Mouse (Mus musculus): ENCODE results near the gene Abr. TPM values are rescaled to one million over a fixed set of nuclear protein-coding genes. Genes with fewer than 3 reads are reported as not detected.

Gene Abr
- polyA plus RNA-seq, 1 experiment from 2014 or later = 113 TPM

- Histone ChIP-seq H3K9ac (no peak overlapping the region), H3K9me3 (no peaks in the 10 kb centered on the region), H3K4me1 (replicated peaks) (peaks cover 37% of the 10 kb centered on the region), H3K4me2 (no peak overlapping the region), H3K4me3 (no peak overlapping the region), H3K36me3 (no peaks in the 10 kb centered on the region), H3K27ac (replicated peaks) (no peak overlapping the region), H3K27me3 (no peaks in the 10 kb centered on the region)
- ATAC-seq (ENCODE audit: low FRiP score, low read depth) = no peak
- 83% methylated on average over 4 of the region's 4 CpGs for WGBS
These were observed 96.3 kb downstream of the Abr start for GRCm38 (mm10) chr11:76525646-76526351.

- H3K36me3 ChIP-seq = no peaks in the 10 kb centered on the region
- WGBS = 12% methylated on average over 8 of the region's 8 CpGs
- H3K4me2 ChIP-seq = no peak overlapping the region
- H3K9ac ChIP-seq = no peak overlapping the region
- peaks cover 29% of the 10 kb centered on the region for H3K4me1 ChIP-seq (replicated peaks)
- no peaks in the 10 kb centered on the region for H3K27me3 ChIP-seq
- peak; percentile 53; the same call in 1 of the 2 replicates for ATAC-seq (ENCODE audit: low FRiP score, low read depth)
- no peak overlapping the region for H3K27ac ChIP-seq (replicated peaks)
- H3K9me3 ChIP-seq = no peaks in the 10 kb centered on the region
- H3K4me3 ChIP-seq = no peak overlapping the region
These were observed 97.2 kb downstream of the Abr start for GRCm38 (mm10) chr11:76524947-76525346.

GRCm38 (mm10) chr11:76523356-76523755, 98.8 kb downstream of the Abr start:
- Histone ChIP-seq H3K9ac (no peak overlapping the region), H3K9me3 (no peaks in the 10 kb centered on the region), H3K4me3 (no peak overlapping the region), H3K4me2 (no peak overlapping the region), H3K27ac (replicated peaks) (peak overlapping the region; percentile 44; the same call in 1 of the 2 replicates), H3K4me1 (replicated peaks) (peaks cover 21% of the 10 kb centered on the region), H3K36me3 (no peaks in the 10 kb centered on the region), H3K27me3 (no peaks in the 10 kb centered on the region)
- ATAC-seq (ENCODE audit: low FRiP score, low read depth) = peak; percentile 53; the same call in 1 of the 2 replicates
- WGBS = 5% methylated on average over 4 of the region's 4 CpGs

- ATAC-seq (ENCODE audit: low FRiP score, low read depth) = no peak
- Histone ChIP-seq H3K9ac (no peak overlapping the region), H3K27ac (replicated peaks) (no peak overlapping the region), H3K9me3 (no peaks in the 10 kb centered on the region), H3K4me1 (replicated peaks) (peaks cover 21% of the 10 kb centered on the region), H3K4me2 (no peak overlapping the region), H3K27me3 (no peaks in the 10 kb centered on the region), H3K36me3 (no peaks in the 10 kb centered on the region), H3K4me3 (no peak overlapping the region)
- WGBS = 92% methylated on average over 6 of the region's 6 CpGs
These were observed 101.2 kb downstream of the Abr start for GRCm38 (mm10) chr11:76520889-76521288.

GRCm38 (mm10) chr11:76518613-76519012, 103.5 kb downstream of the Abr start:
- ATAC-seq (ENCODE audit: low FRiP score, low read depth) = no peak
- 90% methylated on average over 5 of the region's 5 CpGs for WGBS

GRCm38 (mm10) chr11:76518125-76518524, 104.0 kb downstream of the Abr start:
- H3K4me1 ChIP-seq (replicated peaks) = peaks cover 5% of the 10 kb centered on the region
- no peak overlapping the region for H3K4me3 ChIP-seq
- H3K9ac ChIP-seq = no peak overlapping the region
- no peaks in the 10 kb centered on the region for H3K36me3 ChIP-seq
- ATAC-seq (ENCODE audit: low FRiP score, low read depth) = no peak
- H3K27ac ChIP-seq (replicated peaks) = no peak overlapping the region
- no peak overlapping the region for H3K4me2 ChIP-seq
- H3K27me3 ChIP-seq = no peaks in the 10 kb centered on the region
- WGBS = 93% methylated on average over 4 of the region's 4 CpGs
- no peaks in the 10 kb centered on the region for H3K9me3 ChIP-seq

More at GRCm38 (mm10) chr11:76518613-76519012, 103.5 kb downstream of the Abr start:
- peaks cover 10% of the 10 kb centered on the region for H3K4me1 ChIP-seq (replicated peaks)
- H3K9ac ChIP-seq = no peak overlapping the region
- H3K27ac ChIP-seq (replicated peaks) = no peak overlapping the region
- H3K27me3 ChIP-seq = no peaks in the 10 kb centered on the region
- no peak overlapping the region for H3K4me2 ChIP-seq
- no peaks in the 10 kb centered on the region for H3K36me3 ChIP-seq
- H3K4me3 ChIP-seq = no peak overlapping the region
- no peaks in the 10 kb centered on the region for H3K9me3 ChIP-seq

GRCm38 (mm10) chr11:76516951-76517350, 105.2 kb downstream of the Abr start:
- no peaks in the 10 kb centered on the region for H3K9me3 ChIP-seq
- no peak for ATAC-seq (ENCODE audit: low FRiP score, low read depth)
- H3K9ac ChIP-seq = no peak overlapping the region
- WGBS = 83% methylated on average over 3 of the region's 3 CpGs
- H3K4me1 ChIP-seq (replicated peaks) = no peaks in the 10 kb centered on the region
- no peaks in the 10 kb centered on the region for H3K27me3 ChIP-seq
- no peak overlapping the region for H3K4me3 ChIP-seq
- H3K36me3 ChIP-seq = no peaks in the 10 kb centered on the region
- no peak overlapping the region for H3K27ac ChIP-seq (replicated peaks)
- H3K4me2 ChIP-seq = no peak overlapping the region

- peaks cover 5% of the 10 kb centered on the region; the same call in 1 of the 2 replicates for H3K4me1 ChIP-seq (replicated peaks)
- H3K9ac ChIP-seq = no peak overlapping the region
- H3K4me2 ChIP-seq = no peak overlapping the region
- H3K36me3 ChIP-seq = no peaks in the 10 kb centered on the region
- no peak overlapping the region for H3K4me3 ChIP-seq
- H3K27ac ChIP-seq (replicated peaks) = no peak overlapping the region
- H3K27me3 ChIP-seq = no peaks in the 10 kb centered on the region
- H3K9me3 ChIP-seq = no peaks in the 10 kb centered on the region
- no peak for ATAC-seq (ENCODE audit: low FRiP score, low read depth)
- WGBS = 76% methylated on average over 11 of the region's 11 CpGs
These were observed 107.0 kb downstream of the Abr start for GRCm38 (mm10) chr11:76515123-76515522.

GRCm38 (mm10) chr11:76510977-76511376, 111.1 kb downstream of the Abr start:
- Histone ChIP-seq H3K4me1 (replicated peaks) (peaks cover 43% of the 10 kb centered on the region), H3K36me3 (no peaks in the 10 kb centered on the region), H3K4me2 (no peak overlapping the region), H3K4me3 (no peak overlapping the region), H3K9me3 (no peaks in the 10 kb centered on the region), H3K27me3 (no peaks in the 10 kb centered on the region), H3K9ac (no peak overlapping the region), H3K27ac (replicated peaks) (no peak overlapping the region)
- ATAC-seq (ENCODE audit: low FRiP score, low read depth) = no peak
- 59% methylated on average over 4 of the region's 4 CpGs for WGBS

GRCm38 (mm10) chr11:76509751-76510723, 112.1 kb downstream of the Abr start:
- Histone ChIP-seq H3K4me3 (no peak overlapping the region), H3K4me2 (no peak overlapping the region), H3K4me1 (replicated peaks) (peaks cover 43% of the 10 kb centered on the region), H3K9ac (no peak overlapping the region), H3K27me3 (no peaks in the 10 kb centered on the region), H3K9me3 (no peaks in the 10 kb centered on the region), H3K27ac (replicated peaks) (peak overlapping the region; percentile 79; the same call in 1 of the 2 replicates), H3K36me3 (no peaks in the 10 kb centered on the region)
- ATAC-seq (ENCODE audit: low FRiP score, low read depth) = no peak
- WGBS = 67% methylated on average over 13 of the region's 13 CpGs

GRCm38 (mm10) chr11:76508831-76509595, 113.1 kb downstream of the Abr start:
- Histone ChIP-seq H3K4me3 (no peak overlapping the region), H3K4me1 (replicated peaks) (peaks cover 48% of the 10 kb centered on the region), H3K36me3 (no peaks in the 10 kb centered on the region), H3K9ac (no peak overlapping the region), H3K27me3 (no peaks in the 10 kb centered on the region), H3K9me3 (no peaks in the 10 kb centered on the region), H3K27ac (replicated peaks) (peak overlapping the region; percentile 79), H3K4me2 (peak overlapping the region; percentile 18)
- WGBS = 84% methylated on average over 32 of the region's 32 CpGs
- ATAC-seq (ENCODE audit: low FRiP score, low read depth) = peak; percentile 20; the same call in 1 of the 2 replicates
